Mouse (Mus musculus): ENCODE measurements around the gene Picalm.

Gene Picalm

GRCm38 (mm10) chr7:90129732-90130392 is at the start of gene Picalm:
Gene Picalm, plus strand, starts transcription at chr7:90130213.
- DNase-seq (ENCODE audit: low spot score), result peak; percentile 97

DNA sequence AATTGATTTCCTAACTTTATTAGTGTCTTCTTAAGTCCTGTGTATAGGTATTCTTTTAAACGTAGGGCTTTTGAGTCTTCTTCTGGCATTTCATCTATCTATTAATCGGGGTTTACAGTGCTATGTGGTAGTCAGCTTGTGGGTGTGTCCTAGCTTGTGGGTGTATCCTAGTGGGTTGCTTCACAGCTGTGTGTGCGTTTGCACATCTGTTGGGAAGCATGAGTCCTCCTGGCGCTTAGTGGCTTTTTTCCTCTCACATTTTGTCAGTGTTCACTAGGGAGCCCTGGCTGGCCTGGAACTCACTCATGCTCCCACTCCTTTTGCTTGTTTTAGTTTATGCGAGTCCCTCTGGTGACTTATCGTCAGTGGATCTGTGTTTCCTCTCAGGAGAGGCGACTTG is 46.2 kb upstream of the Picalm start:
- no peak for DNase-seq (ENCODE audit: low spot score)

DNA sequence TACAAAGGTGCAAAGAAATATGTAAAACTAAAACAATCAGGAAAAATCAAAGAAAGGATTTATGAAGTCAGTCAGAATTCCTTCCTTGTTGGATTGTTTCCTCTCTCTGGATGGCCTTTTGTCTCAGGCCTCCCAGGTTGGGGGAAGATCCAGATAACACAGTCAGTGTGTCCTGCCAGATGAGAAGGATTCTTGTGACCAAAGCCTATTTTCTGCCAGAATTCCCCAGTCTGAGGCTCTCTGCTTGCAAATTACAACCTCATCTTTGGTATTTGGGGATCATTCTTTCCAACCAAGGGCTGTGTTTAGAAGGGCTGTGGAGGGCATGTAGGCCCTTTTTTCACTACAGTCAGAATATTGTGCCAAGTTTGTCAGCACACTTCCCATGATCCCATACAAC is 45.5 kb upstream of the Picalm start:
- no peak for DNase-seq (ENCODE audit: low spot score)

- DNase-seq (ENCODE audit: low spot score), result no peak
Observed at GRCm38 (mm10) chr7:90085713-90086112, 44.3 kb upstream of the Picalm start.

GRCm38 (mm10) chr7:90086821-90087220 is 43.2 kb upstream of the Picalm start:
- no peak for DNase-seq (ENCODE audit: low spot score)

DNA sequence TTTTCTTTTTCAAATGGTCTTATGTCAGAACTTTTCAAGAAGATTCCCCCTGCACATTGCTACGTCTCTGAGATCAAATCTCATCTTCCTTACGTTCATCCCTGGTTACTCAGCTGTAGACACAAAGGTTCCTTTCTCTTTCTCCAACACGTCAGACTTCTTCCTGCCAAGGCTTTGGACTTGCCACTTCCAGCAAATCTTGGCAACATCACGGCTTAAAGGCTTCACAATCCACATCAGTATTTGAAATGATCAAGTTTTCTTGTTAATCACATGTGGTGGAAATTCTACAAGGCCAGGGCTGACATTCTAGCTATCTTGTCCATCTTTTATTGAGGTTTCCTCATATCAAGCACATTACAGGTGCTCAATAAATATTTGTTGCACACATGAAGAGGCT is 39.0 kb upstream of the Picalm start:
- no peak for DNase-seq (ENCODE audit: low spot score)

DNA sequence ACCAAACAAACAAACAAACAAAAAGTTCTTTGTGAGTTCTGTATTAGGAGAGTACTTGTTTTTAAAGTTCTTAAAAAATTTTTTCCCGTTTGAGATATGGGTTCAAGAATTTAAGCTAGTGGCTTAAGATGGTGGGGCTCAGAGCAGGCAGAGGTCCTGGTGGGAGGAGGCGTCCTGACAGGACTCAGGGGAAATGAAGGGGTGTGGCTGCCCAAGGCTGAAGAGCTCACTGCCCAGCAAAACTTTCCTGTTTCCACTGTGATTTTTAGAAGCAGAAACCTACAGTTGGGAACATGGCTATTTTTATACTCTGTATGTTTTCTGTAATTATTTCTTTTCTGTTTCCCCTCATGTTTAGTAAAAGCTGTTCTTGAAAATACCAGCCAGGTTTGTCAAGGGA is 38.3 kb upstream of the Picalm start:
- DNase-seq (ENCODE audit: low spot score), result no peak

GRCm38 (mm10) chr7:90092452-90093450 is 37.3 kb upstream of the Picalm start:
- DNase-seq (ENCODE audit: low spot score), result no peak

GRCm38 (mm10) chr7:90095097-90095496 is 34.9 kb upstream of the Picalm start:
- DNase-seq (ENCODE audit: low spot score), result no peak

- no peak for DNase-seq (ENCODE audit: low spot score)
Observed at GRCm38 (mm10) chr7:90095766-90096372, 34.1 kb upstream of the Picalm start.

DNA sequence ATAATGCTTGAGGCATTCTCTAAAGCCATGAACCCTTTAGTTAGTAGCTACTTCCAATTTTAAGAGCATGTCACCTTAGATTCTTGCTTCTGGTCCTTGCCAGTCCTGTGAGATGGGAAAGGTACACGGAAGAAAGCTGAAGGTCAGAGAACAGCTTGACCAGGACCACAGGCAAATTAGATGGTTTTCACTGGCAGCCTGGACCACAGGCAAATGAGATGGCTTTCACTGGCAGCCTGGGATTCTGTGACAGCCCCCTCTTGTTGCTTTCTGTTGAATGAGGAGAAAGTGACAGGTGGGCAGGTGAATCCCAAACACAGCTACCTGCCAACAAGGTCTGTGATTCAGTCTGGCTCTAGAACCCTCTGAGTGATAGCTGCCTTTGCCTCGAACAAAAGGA is 33.4 kb upstream of the Picalm start:
- DNase-seq (ENCODE audit: low spot score), result no peak

DNA sequence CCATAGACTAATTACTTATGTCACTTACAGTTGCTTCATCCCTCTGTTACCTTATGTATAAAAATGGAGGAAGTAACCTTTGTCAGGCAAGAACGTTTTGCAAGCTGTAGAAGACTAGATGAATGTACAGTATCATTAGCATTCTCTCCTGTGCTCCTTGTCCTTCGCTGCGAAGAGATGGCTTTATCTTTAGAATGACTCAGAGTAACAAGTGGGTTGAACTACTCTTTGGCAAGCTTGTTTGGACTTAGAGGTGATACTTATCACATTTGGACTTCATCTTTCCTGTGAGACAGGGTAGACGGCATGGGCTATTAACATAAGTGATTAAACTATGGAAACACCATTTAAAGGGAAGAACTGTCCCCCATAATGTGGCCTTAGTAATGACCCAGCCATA is 31.8 kb upstream of the Picalm start:
- DNase-seq (ENCODE audit: low spot score), result no peak

DNA sequence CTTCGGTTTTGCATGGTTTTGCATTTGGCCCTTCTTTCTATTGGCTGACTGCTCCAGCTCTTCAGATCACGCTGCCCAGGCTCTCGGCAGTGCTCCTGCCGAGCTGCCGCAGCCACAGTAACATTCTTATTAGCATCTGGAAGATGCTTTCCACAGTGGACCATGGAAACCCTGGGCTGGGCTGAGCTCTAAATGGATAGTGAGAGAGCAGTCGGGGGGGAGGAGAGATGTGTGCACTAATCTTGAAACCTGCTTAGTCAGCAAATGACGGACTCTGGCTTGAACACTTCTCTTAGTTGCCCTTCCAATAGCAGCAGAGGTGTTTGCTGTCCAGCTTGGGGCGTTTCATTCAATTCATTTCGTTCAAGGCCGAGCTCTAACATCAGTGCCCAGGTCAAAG is 30.8 kb upstream of the Picalm start:
- peak; percentile 17 for DNase-seq (ENCODE audit: low spot score)

- DNase-seq (ENCODE audit: low spot score), result no peak
Observed at GRCm38 (mm10) chr7:90100614-90101160, 29.3 kb upstream of the Picalm start.

DNA sequence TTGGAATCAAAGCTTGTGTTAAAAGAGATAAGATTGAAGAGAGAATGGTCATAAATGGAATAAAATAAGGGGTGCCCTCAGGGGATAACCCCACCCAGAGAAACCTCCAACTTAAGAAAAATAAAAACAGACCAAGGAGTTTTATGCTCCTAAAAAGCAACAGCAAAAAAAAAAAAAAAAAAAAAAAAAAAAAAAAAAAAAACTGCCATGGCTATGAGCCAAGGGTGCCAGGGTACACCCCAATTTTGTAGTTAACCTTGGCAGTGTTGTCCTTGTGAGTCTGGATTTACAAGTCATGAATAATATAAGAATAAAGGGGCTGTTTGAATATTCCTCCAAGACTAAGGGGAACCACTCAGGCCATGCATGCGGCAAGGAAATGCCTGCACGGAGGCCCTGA is 13.9 kb upstream of the Picalm start:
- no peak for DNase-seq (ENCODE audit: low spot score)

- no peak for DNase-seq (ENCODE audit: low spot score)
Observed at GRCm38 (mm10) chr7:90120106-90120505, 9.9 kb upstream of the Picalm start.

- no peak for DNase-seq (ENCODE audit: low spot score)
Observed at GRCm38 (mm10) chr7:90124991-90125390, 5.0 kb upstream of the Picalm start.

DNA sequence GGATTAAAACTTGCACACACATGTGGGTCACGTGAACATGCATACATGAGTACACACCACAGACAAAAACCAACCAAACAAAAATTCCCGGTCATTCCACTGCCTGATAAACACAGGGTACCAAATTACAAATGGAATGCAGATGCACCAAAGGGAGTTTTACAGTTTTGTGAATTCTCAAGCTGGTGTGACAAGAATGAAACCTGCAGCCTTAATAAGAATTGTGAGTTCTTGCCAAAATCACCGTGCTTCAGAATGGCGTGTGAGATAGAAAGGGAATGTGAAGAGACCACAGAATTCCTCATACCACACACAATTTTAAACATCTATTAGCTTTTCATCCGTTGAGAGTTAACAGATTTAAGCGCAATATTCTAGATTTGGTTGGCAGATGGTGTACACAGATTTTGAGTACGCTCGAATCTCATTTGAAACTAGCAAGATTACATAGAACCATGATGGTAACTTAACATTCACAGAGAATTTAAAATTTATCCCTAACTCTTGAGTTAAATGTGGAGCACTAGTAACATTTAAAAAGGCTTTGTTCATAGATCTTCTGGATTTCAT is 1.3 kb upstream of the Picalm start:
- DNase-seq (ENCODE audit: low spot score), result no peak

DNA sequence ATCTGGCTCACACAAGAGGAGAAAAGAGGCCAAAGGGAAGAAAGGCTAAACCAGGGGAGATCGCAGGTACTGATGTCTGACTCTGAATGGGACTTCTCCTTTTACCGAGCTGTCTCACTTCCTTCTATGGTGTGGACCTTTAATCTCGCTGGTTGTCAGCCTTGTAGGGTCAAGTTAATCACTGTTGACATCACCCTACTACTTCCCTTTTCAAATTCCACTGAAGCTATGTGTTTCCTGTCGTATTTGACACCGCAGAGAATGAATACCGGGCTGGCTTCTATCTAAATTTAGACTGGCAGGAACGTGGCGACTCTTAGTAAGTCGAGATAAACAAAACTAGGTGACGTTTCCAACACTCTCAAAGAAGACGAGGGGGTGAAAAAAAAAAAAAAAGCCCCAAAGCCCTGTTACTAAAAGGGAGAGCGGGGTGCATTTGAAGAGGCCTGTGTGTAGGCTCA is 712 bp upstream of the Picalm start:
- DNase-seq (ENCODE audit: low spot score), result peak; percentile 61

- peak; percentile 45 for DNase-seq (ENCODE audit: low spot score)
Observed at GRCm38 (mm10) chr7:90130501-90131375, 725 bp downstream of the Picalm start.

DNA sequence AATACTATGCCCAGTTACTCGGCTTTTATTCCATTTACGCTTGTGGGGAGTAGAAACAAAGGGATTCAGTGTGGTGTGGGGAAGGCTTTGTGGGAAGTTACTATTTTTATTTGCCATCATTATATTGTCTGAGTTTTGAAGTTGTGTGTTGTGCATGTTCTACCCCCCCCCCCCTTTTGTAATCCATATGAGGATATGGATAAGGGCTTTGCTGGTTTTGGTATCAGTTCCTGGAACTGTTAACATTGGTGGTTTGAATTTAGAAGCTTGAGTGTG is 1.3 kb downstream of the Picalm start:
- DNase-seq (ENCODE audit: low spot score), result no peak
